ENCODE assay signal across 25 mouse cellular contexts in the genomic region with DNA sequence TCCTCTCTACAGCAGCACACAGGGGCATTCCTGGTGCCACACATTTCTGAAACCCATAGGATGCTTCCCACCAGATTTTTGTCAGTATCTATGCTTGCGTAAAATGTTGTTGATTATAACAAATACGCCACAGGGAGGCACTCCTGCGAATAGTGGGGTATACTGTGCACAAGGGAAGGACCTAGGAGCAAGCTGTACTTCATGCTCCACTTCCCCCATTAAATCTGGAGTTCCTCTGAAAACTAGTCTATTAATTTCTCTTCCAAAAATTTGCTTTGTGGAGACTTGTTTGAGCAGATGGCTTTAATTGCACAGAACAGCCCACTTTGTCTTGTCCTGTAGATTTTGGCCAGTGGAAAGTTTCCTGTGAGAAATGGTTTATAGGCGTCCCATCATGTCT.
DNase-seq lines count a peak whose midpoint lies in the region; ATAC-seq and TF ChIP-seq lines count a peak whose summit lies in the region.
"Had no signal": no experiment of that assay in that cellular context is flagged by ENCODE, and none has a peak within 500 bp of the region (broad histone marks: within the 10 kb centered on the region; RNA-seq: fewer than 3 reads in every experiment).

No protein-coding gene starts in this region.

- H3K36me3 ChIP-seq in forebrain, embryonic 11.5 days (ENCODE audit: control insufficient read depth, insufficient read depth, low read length) = no peaks in the 10 kb centered on the region
- H3K36me3 ChIP-seq: forebrain, embryonic 12.5 days; heart, embryonic 10.5 days; heart, embryonic 15.5 days; hindbrain, embryonic 13.5 days; kidney, embryonic 15.5 days; limb, embryonic 13.5 days; midbrain, embryonic 13.5 days; neural tube, embryonic 13.5 days had no signal

- TF ChIP-seq CTCF in cerebellum, adult 2 months (IDR thresholded peaks at IDR 0.05; ENCODE audit: borderline replicate concordance, insufficient read depth, low read depth, low read length) = peak; percentile 20; the same call in 1 of the 2 replicates
- TF ChIP-seq CTCF in layer of hippocampus, adult 2 months (conservative IDR thresholded peaks at IDR 0.05) = peak; percentile 36

- no peak overlapping the region for H3K9ac ChIP-seq in forebrain, embryonic 11.5 days (ENCODE audit: low read length)
- H3K9ac ChIP-seq: forebrain, embryonic 12.5 days; heart, embryonic 15.5 days; hindbrain, embryonic 13.5 days; kidney, embryonic 15.5 days; limb, embryonic 13.5 days; midbrain, embryonic 13.5 days; neural tube, embryonic 13.5 days had no signal

- H3K27me3 ChIP-seq in cerebellum, adult 2 months (ENCODE audit: control insufficient read depth, insufficient read depth, low read length) = no peaks in the 10 kb centered on the region
- no peaks in the 10 kb centered on the region for H3K27me3 ChIP-seq in forebrain, embryonic 11.5 days (ENCODE audit: control insufficient read depth, insufficient read depth, low read length)
- H3K27me3 ChIP-seq: forebrain, embryonic 12.5 days; heart, embryonic 15.5 days; hindbrain, embryonic 13.5 days; limb, embryonic 13.5 days; midbrain, embryonic 13.5 days had no signal

- H3K4me1 ChIP-seq in cerebellum, adult 2 months (ENCODE audit: control insufficient read depth, insufficient read depth, low read length) = peaks cover 4% of the 10 kb centered on the region
- H3K4me1 ChIP-seq in forebrain, embryonic 11.5 days (replicated peaks; ENCODE audit: control insufficient read depth, insufficient read depth, low read length) = no peaks in the 10 kb centered on the region
- H3K4me1 ChIP-seq: heart, embryonic 15.5 days; neural tube, embryonic 13.5 days had no signal

- ATAC-seq in forebrain, embryonic 11.5 days (replicated peaks; ENCODE audit: low FRiP score) = no peak
- ATAC-seq: CD4-positive, CD25-positive, alpha-beta regulatory T cell, adult 4 months; intestine, embryonic 16.5 days; midbrain, embryonic 13.5 days had no signal

- H3K4me2 ChIP-seq in forebrain, embryonic 11.5 days (ENCODE audit: low read depth, low read length, severe bottlenecking) = no peak overlapping the region
- H3K4me2 ChIP-seq: forebrain, embryonic 12.5 days; heart, embryonic 15.5 days; hindbrain, embryonic 13.5 days; kidney, embryonic 15.5 days; limb, embryonic 13.5 days; liver, embryonic 11.5 days; midbrain, embryonic 13.5 days; neural tube, embryonic 13.5 days had no signal

- DNase-seq in cerebellum, adult 2 months = peak; percentile 37 to 65
- DNase-seq in cerebellum, postnatal 4 days (ENCODE audit: low spot score in 2 of 2) = no peak
- peak in 1 of 2 experiments; percentile 25 for DNase-seq in layer of hippocampus, adult 2 months (ENCODE audit: low spot score in 2 of 2)
- DNase-seq in layer of hippocampus, adult 11-12 months (ENCODE audit: low spot score) = no peak
- DNase-seq in lung, postnatal 25 days (ENCODE audit: low spot score) = peak; percentile 4
- DNase-seq in lung, postnatal 36 days = no peak
- DNase-seq in forebrain, embryonic 11.5 days (ENCODE audit: low spot score) = no peak
- DNase-seq: adrenal gland, postnatal 25 days; gastrocnemius, postnatal 14 days; kidney, postnatal 36 days; thymus, adult 2 months; thymus, postnatal 36 days had no signal

- H3K9me3 ChIP-seq in forebrain, embryonic 11.5 days (ENCODE audit: control insufficient read depth, low read length) = no peaks in the 10 kb centered on the region; the same call in 1 of the 2 replicates
- H3K9me3 ChIP-seq: heart, embryonic 10.5 days; heart, embryonic 15.5 days; hindbrain, embryonic 13.5 days; kidney, embryonic 15.5 days; limb, embryonic 13.5 days; midbrain, embryonic 13.5 days; neural tube, embryonic 13.5 days had no signal

- WGBS in cerebellum, adult 2 months = 48% methylated on average over 4 of the region's 4 CpGs
- WGBS in forebrain, embryonic 11.5 days = 91% methylated on average over 4 of the region's 4 CpGs

- TF ChIP-seq POLR2A in cerebellum, adult 2 months (IDR thresholded peaks at IDR 0.05; ENCODE audit: borderline replicate concordance, insufficient read depth, low read length) = no peak

- H3K27ac ChIP-seq in cerebellum, adult 2 months (ENCODE audit: insufficient read depth, low read length) = no peak overlapping the region
- peak overlapping the region; percentile 59; the same call in 1 of the 2 replicates for H3K27ac ChIP-seq in layer of hippocampus, adult 2 months
- H3K27ac ChIP-seq in forebrain, embryonic 11.5 days (ENCODE audit: low read depth, low read length) = no peak overlapping the region
- H3K27ac ChIP-seq: forebrain, embryonic 12.5 days; heart, embryonic 10.5 days; heart, embryonic 15.5 days; hindbrain, embryonic 13.5 days; kidney, embryonic 15.5 days; limb, embryonic 13.5 days; macrophage; midbrain, embryonic 13.5 days; neural tube, embryonic 13.5 days had no signal

- H3K4me3 ChIP-seq in cerebellum, adult 2 months (replicated peaks; ENCODE audit: insufficient read depth, low read depth, low read length) = no peak overlapping the region
- H3K4me3 ChIP-seq in layer of hippocampus, adult 2 months = no peak overlapping the region
- no peak overlapping the region for H3K4me3 ChIP-seq in forebrain, embryonic 11.5 days (ENCODE audit: low read depth, low read length)
- H3K4me3 ChIP-seq: erythroblast, embryonic 14.5 days; forebrain, embryonic 12.5 days; heart, embryonic 10.5 days; heart, embryonic 15.5 days; hindbrain, embryonic 13.5 days; kidney, embryonic 15.5 days; limb, embryonic 13.5 days; midbrain, embryonic 13.5 days; neural tube, embryonic 13.5 days had no signal

Comparison
In these comparisons a context has a peak if more than half of its experiments do, and no peak if none do; other contexts are left out.
1. DNase-seq: peak in cerebellum, adult 2 months (2 of 2) and lung, postnatal 25 days (single experiment); none in cerebellum, postnatal 4 days (0 of 2), layer of hippocampus, adult 11-12 months (single experiment), lung, postnatal 36 days (single experiment) and forebrain, embryonic 11.5 days (single experiment).